Mouse (Mus musculus) T-cell, adult 66 days (primary cell): ENCODE data around the gene Mrpl44. TPM values are rescaled to one million over a fixed set of nuclear protein-coding genes. Genes with fewer than 3 reads are reported as not detected.

Experiments
- total RNA-seq, 2 experiments: library from RNA; stranded (reverse); gene quantifications; 3 replicates in 1 of 2; 4 replicates in 1 of 2; pipeline ENCODE4 v1.2.4; 2023

Gene Mrpl44
- 10 to 100 TPM; 21.1 to 21.7 TPM for total RNA-seq

DNA sequence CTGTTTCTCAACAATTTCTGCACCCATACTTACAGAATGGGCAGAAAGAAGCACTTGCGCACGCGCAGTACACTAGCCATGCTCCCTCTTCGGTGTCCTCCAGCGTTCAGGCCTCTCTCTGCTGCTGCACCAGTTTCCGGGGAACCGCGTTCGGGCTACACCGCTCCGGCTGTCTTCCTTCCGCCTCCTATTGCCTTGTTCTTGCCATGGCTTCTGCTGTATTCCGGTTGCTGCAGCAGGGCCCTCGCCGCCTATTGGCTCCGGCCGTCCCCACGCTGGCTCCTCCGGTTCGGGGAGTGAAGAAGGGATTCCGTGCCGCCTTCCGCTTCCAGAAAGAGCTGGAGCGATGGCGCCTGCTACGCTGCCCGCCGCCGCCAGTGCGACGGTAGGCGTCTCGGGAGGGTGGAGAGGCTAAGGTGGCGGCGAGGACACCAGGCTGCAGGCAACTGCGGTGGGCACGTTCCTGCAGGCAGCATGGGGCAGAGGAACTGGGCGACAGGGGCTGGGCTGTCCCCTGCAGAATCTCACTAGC is at the start of gene Mrpl44, which contains the start of gene Wdfy1:
Gene Mrpl44 (plus strand): TSS at position 92 of the 532 bp plus-strand sequence.
Gene Wdfy1 (minus strand): TSS at position 217 of the 532 bp plus-strand sequence.

Other genes with a start within 250 kb of the Mrpl44 start
- 10 to 100 TPM; 10.3 to 14.4 TPM for gene Ap1s3, start 104.0 kb upstream of the Mrpl44 start, total RNA-seq
- 10 to 100 TPM; 24.8 to 36.2 TPM for gene Wdfy1, start 125 bp downstream of the Mrpl44 start, total RNA-seq
- under 1 TPM; 0.38 to 0.62 TPM for gene Serpine2, start 85.2 kb downstream of the Mrpl44 start, total RNA-seq